Mouse (Mus musculus) CD4-positive, CD25-positive, alpha-beta regulatory T cell, adult 4 months (primary cell): ENCODE data around the gene Prpmp5. TPM values are rescaled to one million over a fixed set of nuclear protein-coding genes. Genes with fewer than 3 reads are reported as not detected.
"Not testable (repeated sequence)": the region's sequence is repeated elsewhere in the genome, so short reads cannot be mapped to it uniquely, and the experiment has no call there.

ENCODE experiments used
- ATAC-seq: one replicate; pipeline ENCODE4 v1.8.0; 2017
- polyA plus RNA-seq, 2 experiments: library from polyadenylated mRNA; unstranded; fragments of 100-300 nt; shearing (Covaris generic); gene quantifications; one replicate each; pipeline ENCODE4 v1.2.1; 2017

Prpmp5 gene
- polyA plus RNA-seq, result not detected

DNA sequence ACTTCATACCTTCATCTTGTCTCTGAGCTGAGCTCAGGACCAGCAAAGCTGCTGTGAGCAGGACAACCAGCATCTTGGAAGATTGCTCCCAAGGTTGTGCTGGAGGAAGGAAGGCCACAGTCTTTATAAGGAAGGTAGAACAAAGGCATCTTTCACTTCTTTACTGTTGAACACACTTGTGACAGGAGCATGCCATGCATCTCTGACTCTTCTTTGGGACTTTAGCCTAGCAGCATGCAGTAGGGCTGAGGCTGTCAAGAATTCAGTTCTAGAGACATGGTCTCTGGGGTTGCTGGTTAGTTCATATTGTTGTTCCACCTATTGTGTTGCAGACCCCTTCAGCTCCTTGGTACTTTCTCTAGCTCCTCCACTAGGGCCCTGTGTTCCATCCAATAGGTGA is at the start of gene Prpmp5:
Gene Prpmp5 (minus strand): TSS at position 101 of the 400 bp plus-strand sequence.
- ATAC-seq, result not testable (repeated sequence)

DNA sequence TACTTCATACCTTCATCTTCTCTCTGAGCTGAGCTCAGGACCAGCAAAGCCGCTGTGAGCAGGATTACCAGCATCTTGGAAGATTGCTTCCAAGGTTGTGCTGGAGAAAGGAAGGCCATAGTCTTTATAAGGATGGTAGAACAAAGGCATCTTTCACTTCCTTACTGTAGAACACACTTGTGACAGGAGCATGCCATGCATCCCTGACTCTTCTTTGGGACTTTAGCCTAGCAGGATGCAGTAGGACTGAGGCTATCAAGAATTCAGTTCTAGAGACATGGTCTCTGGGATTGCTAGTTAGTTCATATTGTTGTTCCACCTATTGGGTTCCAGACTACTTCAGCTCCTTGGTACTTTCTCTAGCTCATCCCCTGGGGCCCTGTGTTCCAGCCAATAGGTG is 49.5 kb upstream of the Prpmp5 start, which contains the start of gene Gm8882:
Gene Gm8882 (minus strand): TSS at position 101 of the 400 bp plus-strand sequence.
- ATAC-seq, result not testable (repeated sequence)

Other genes starting within 250 kb of the Prpmp5 start
- not detected for gene Prb1, start 104.2 kb downstream of the Prpmp5 start, polyA plus RNA-seq
- not detected for gene Gm8882, start 49.4 kb upstream of the Prpmp5 start, polyA plus RNA-seq